Mouse (Mus musculus) forebrain, embryonic 10.5 days (tissue): ENCODE results near the gene Map3k12. TPM values are rescaled to one million over a fixed set of nuclear protein-coding genes. Genes with fewer than 3 reads are reported as not detected.

ENCODE experiments used
- DNase-seq: peaks from one replicate; pipeline ENCODE4 v3.0.0-alpha.2; 2017; ENCODE audit warnings: low spot score; ENCODE audit errors: extremely low spot score
- H3K27ac ChIP-seq: fragments of 300-500 bp; sonication (generic); 2 replicates; pipeline ENCODE4 v1.5.1; 2016; ENCODE audit warnings: mild to moderate bottlenecking
- H3K27me3 ChIP-seq: fragments of 300-500 bp; sonication (generic); 2 replicates; pipeline ENCODE4 v1.6.1; 2016; ENCODE audit warnings: mild to moderate bottlenecking; ENCODE audit not compliant: poor library complexity, severe bottlenecking
- H3K36me3 ChIP-seq: fragments of 300-500 bp; sonication (generic); replicated peaks from 2 replicates; pipeline ENCODE4 v1.6.1; 2016; ENCODE audit warnings: mild to moderate bottlenecking, moderate library complexity
- H3K4me1 ChIP-seq: fragments of 300-500 bp; sonication (generic); 2 replicates; pipeline ENCODE4 v1.6.1; 2016
- H3K4me3 ChIP-seq: fragments of 300-500 bp; sonication (generic); 2 replicates; pipeline ENCODE4 v1.5.1; 2016; ENCODE audit warnings: mild to moderate bottlenecking, moderate library complexity
- H3K9me3 ChIP-seq: fragments of 300-500 bp; sonication (generic); 2 replicates; pipeline ENCODE4 v1.6.1; 2016; ENCODE audit warnings: mild to moderate bottlenecking, moderate library complexity
- WGBS: fragments of 180-500 bp; shearing (Covaris S2); methylation state at CpG from one replicate; pipeline ENCODE4 v1.1.7; 2016; 5-methylcytosine and 5-hydroxymethylcytosine counted together
- polyA plus RNA-seq: library from polyadenylated mRNA; unstranded; fragments of >200 nt; fragmentation: Nextera tagmentation; extraction: Ambion mirVana; gene quantifications from 2 replicates; pipeline ENCODE4 v1.2.1, GENCODE M21; 2016

Gene Map3k12
- polyA plus RNA-seq, 1 experiment from 2014 or later: 24.0 TPM

DNA sequence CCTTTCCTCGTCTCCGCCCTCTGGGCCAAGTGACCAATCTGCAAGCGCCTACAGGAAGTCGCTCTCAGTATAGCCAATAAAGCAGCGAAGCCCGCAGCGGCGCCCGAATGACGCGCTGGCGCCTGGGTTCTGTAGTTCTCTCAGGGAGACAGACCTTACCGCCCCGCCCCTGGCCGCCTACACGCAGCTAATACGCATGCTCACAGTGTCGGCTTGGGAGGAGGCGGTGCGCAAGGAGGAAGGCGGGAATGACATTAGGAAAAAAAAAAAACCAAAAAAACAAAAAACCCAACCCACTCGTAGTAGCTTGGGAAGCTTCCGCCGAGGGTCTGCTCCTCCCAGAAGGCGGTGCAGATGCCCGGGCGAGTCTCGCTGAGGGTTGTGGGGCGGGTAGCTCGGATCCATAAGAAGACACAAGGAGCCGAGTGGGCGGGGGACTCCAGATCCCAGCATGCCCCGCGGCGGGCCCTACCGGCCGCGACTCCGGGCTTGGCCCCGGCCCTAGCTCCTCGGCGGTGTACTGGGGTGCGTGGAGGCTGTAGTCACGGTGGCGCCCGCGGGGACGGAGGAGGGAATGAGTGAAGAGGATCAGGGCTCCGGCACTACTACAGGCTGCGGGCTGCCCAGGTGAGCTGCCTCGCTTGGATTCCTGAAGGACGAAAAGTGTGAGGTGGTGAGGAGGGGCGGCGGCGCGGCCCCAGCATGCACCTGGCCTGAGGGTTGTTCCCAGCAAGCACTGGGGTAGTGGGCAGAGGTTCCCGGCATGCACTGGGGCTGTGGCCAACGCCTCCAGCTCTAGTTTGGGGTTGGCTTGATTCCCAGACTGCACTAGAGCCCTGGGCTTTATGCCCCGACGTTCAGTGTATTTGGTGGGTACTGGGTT is 1.4 kb upstream of the Map3k12 start, which contains the start of gene Tarbp2:
Gene Tarbp2 (plus strand): TSS at position 217 of the 883 bp plus-strand sequence.
- H3K27me3 ChIP-seq: no peaks in the 10 kb centered on the region
- peak within 1 kb of the TSS; percentile 79 for H3K4me3 ChIP-seq
- DNase-seq: peak; percentile 99
- H3K4me1 ChIP-seq: peaks cover 50% of the 10 kb centered on the region
- H3K27ac ChIP-seq: peak within 1 kb of the TSS; percentile 99
- H3K9me3 ChIP-seq: no peaks in the 10 kb centered on the region
- peaks cover 34% of the 10 kb centered on the region for H3K36me3 ChIP-seq
- under 1% methylated on average over 60 of the region's 60 CpGs for WGBS

GRCm38 (mm10) chr15:102517631-102517975 is 739 bp upstream of the Map3k12 start:
- no peaks in the 10 kb centered on the region for H3K9me3 ChIP-seq
- peak overlapping the region; percentile 99 for H3K27ac ChIP-seq
- H3K27me3 ChIP-seq: no peaks in the 10 kb centered on the region
- DNase-seq: no peak
- peaks cover 28% of the 10 kb centered on the region for H3K36me3 ChIP-seq
- H3K4me1 ChIP-seq: peaks cover 55% of the 10 kb centered on the region
- H3K4me3 ChIP-seq: peak overlapping the region; percentile 79
- WGBS: under 1% methylated on average over 10 of the region's 10 CpGs

DNA sequence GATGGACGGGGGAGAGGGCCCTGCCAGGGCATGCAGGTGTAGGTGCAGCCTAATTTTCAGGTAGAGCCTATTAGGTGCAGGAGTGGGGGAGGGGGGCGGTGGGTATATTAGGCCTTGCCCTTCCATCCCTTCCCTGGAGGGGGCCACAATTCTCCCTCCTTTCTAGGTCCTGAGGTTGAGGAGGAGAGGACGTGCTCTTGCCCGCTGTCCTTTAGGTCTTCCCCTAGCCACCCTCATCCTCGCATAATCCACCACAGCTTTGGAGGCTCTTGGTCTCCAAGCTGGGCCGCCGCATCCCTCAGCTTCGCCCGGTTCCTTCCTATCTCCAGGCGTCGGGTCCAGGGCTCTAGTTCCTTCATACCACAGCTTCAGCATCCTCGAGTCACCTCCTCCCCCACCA is 571 bp downstream of the Map3k12 start:
- no peaks in the 10 kb centered on the region for H3K9me3 ChIP-seq
- WGBS: 1% methylated on average over 12 of the region's 12 CpGs
- peak overlapping the region; percentile 99 for H3K27ac ChIP-seq
- H3K27me3 ChIP-seq: no peaks in the 10 kb centered on the region
- peaks cover 69% of the 10 kb centered on the region for H3K4me1 ChIP-seq
- peak overlapping the region; percentile 79 for H3K4me3 ChIP-seq
- peaks cover 15% of the 10 kb centered on the region for H3K36me3 ChIP-seq
- no peak for DNase-seq

DNA sequence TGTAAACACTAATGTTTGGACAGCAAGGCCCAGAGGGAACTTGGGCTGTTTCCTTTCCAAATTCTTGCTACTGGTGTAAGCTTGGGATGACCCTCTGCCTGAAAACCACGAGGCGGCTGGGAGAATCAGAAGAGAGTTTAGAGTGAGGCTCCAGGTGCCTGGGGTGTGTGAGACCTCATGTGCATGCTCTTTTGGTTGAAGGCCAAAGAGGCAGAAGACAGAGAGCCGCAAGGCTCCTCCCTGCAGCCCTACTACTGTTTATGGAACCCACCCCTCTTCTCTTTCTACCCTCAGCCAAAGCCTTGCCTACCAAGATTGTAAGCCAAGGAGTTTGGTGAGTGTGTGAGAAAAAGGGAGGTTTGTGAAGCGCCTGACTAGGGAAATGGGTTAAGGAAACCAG is 1.1 kb downstream of the Map3k12 start:
- Histone ChIP-seq H3K36me3 (peaks cover 10% of the 10 kb centered on the region), H3K27me3 (no peaks in the 10 kb centered on the region), H3K4me1 (peaks cover 74% of the 10 kb centered on the region), H3K27ac (peak overlapping the region; percentile 99), H3K4me3 (peak overlapping the region; percentile 79), H3K9me3 (no peaks in the 10 kb centered on the region)
- DNase-seq: no peak
- WGBS: 53% methylated on average over 4 of the region's 4 CpGs

- Histone ChIP-seq H3K9me3 (no peaks in the 10 kb centered on the region), H3K27me3 (no peaks in the 10 kb centered on the region), H3K4me3 (peak overlapping the region; percentile 79; the same call in 1 of the 2 replicates), H3K27ac (no peak overlapping the region), H3K36me3 (peaks cover 5% of the 10 kb centered on the region), H3K4me1 (peaks cover 77% of the 10 kb centered on the region)
- 92% methylated on average over 2 of the region's 2 CpGs for WGBS
- no peak for DNase-seq
These were observed 1.6 kb downstream of the Map3k12 start for GRCm38 (mm10) chr15:102515261-102515660.

DNA sequence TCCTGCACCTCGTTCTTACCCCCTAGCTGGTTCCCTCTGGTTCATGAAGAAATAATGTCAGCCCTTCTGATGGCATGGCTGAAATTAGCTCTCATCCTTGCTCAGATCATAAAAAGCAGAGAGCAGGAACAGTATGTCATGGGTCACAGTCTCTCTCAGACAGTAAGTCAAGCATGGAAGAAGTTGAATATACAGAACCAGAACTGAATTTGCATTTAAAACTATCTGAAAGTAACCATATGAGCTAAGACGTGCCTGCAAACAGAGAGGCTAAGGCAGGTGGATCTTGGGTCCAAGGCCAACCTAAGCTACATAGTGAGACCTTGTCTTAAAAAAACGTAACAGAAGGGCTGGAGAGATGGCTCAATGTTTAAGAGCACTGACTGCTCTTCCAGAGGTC is 3.9 kb downstream of the Map3k12 start:
- Histone ChIP-seq H3K4me3 (no peak overlapping the region), H3K4me1 (peaks cover 71% of the 10 kb centered on the region), H3K9me3 (no peaks in the 10 kb centered on the region), H3K27me3 (no peaks in the 10 kb centered on the region), H3K36me3 (peaks cover 4% of the 10 kb centered on the region), H3K27ac (no peak overlapping the region)
- WGBS: 80% methylated on average over 3 of the region's 3 CpGs
- no peak for DNase-seq

- no peak for DNase-seq
- peaks cover 7% of the 10 kb centered on the region for H3K36me3 ChIP-seq
- H3K27me3 ChIP-seq: no peaks in the 10 kb centered on the region
- peaks cover 70% of the 10 kb centered on the region for H3K4me1 ChIP-seq
- H3K27ac ChIP-seq: peak overlapping the region; percentile 89
- peak overlapping the region; percentile 72 for H3K4me3 ChIP-seq
- H3K9me3 ChIP-seq: no peaks in the 10 kb centered on the region
These were observed 4.4 kb downstream of the Map3k12 start for GRCm38 (mm10) chr15:102512471-102512870.

DNA sequence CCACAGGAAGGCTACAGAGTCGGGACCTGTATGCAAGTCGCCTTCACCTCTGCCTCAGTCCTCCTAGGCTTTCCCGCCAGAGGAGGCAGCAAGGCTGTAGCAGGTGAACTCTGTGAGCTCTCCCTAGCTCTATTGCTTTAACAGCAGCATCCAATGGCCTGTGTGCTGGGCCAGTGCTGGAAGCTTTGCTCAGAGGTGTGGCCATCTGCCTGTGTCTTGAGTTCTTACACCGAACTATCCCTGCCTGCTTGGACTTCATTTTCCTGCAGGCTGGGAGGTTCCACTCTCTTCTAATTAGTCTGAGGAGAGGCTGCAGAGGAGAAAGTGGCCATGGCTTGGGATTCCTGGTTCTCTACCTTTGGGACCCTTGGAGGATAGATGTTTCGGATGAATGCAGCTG is 4.9 kb downstream of the Map3k12 start:
- Histone ChIP-seq H3K27ac (peak overlapping the region; percentile 89), H3K27me3 (no peaks in the 10 kb centered on the region), H3K4me3 (peak overlapping the region; percentile 72), H3K9me3 (no peaks in the 10 kb centered on the region), H3K36me3 (peaks cover 11% of the 10 kb centered on the region), H3K4me1 (peaks cover 65% of the 10 kb centered on the region)
- no peak for DNase-seq
- 25% methylated on average over 5 of the region's 5 CpGs for WGBS

GRCm38 (mm10) chr15:102511285-102511833 is 5.5 kb downstream of the Map3k12 start:
- Histone ChIP-seq H3K4me3 (peak overlapping the region; percentile 72), H3K27me3 (no peaks in the 10 kb centered on the region), H3K9me3 (no peaks in the 10 kb centered on the region), H3K27ac (peak overlapping the region; percentile 89), H3K4me1 (peaks cover 59% of the 10 kb centered on the region), H3K36me3 (peaks cover 16% of the 10 kb centered on the region)
- DNase-seq: no peak
- WGBS: 18% methylated on average over 6 of the region's 6 CpGs

- H3K4me3 ChIP-seq: peak overlapping the region; percentile 72
- H3K36me3 ChIP-seq: peaks cover 21% of the 10 kb centered on the region
- peaks cover 52% of the 10 kb centered on the region for H3K4me1 ChIP-seq
- no peaks in the 10 kb centered on the region for H3K9me3 ChIP-seq
- peak; percentile 97 for DNase-seq
- 4% methylated on average over 34 of the region's 34 CpGs for WGBS
- H3K27ac ChIP-seq: peak overlapping the region; percentile 89
- no peaks in the 10 kb centered on the region for H3K27me3 ChIP-seq
These were observed 6.1 kb downstream of the Map3k12 start for GRCm38 (mm10) chr15:102510590-102511284.

DNA sequence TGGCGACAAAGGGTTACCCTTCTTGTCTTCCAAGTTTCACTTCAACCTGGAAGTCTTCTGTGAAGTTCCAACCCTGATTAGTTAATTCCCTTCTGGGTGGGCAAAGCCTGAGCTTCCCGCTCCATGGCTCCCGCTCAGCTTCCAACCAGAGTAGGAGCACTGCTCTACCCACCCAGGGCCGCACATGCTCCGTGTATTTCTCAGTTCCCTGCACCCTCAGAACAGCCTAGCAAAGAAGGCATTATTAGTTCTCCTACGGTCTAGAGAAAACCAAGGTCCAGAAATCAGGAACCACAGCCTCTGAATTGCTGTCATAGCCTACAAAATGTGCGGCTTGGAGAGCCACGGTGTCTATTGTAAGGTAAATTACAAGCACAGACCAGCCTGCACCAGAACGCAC is 6.8 kb downstream of the Map3k12 start:
- peak overlapping the region; percentile 72 for H3K4me3 ChIP-seq
- WGBS: 6% methylated on average over 9 of the region's 9 CpGs
- peaks cover 49% of the 10 kb centered on the region for H3K4me1 ChIP-seq
- peaks cover 27% of the 10 kb centered on the region for H3K36me3 ChIP-seq
- no peaks in the 10 kb centered on the region for H3K9me3 ChIP-seq
- no peak for DNase-seq
- H3K27ac ChIP-seq: peak overlapping the region; percentile 89
- no peaks in the 10 kb centered on the region for H3K27me3 ChIP-seq

DNA sequence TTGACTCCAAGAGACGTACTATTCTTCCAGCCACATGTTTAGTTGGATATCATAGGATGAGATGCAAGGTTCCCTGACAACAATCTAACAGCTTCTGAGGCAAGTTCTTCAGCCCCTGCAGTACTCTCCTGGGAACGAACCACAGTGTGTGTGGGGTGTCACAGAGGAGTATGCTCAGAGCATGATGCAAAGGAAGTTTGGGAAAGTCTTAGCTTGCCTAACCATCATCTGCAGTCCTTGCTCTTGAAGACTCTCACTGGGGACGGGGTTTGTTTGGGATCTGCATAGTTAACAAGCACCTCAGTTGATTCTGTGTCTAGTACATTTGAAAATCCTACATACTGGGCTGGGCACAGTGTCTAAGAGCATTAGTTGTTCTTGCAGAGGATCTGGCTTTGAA is 8.5 kb downstream of the Map3k12 start:
- H3K4me3 ChIP-seq: no peak overlapping the region
- WGBS: 88% methylated on average over 3 of the region's 3 CpGs
- DNase-seq: no peak
- no peak overlapping the region for H3K27ac ChIP-seq
- H3K4me1 ChIP-seq: peaks cover 46% of the 10 kb centered on the region
- H3K27me3 ChIP-seq: no peaks in the 10 kb centered on the region
- peaks cover 45% of the 10 kb centered on the region for H3K36me3 ChIP-seq
- H3K9me3 ChIP-seq: no peaks in the 10 kb centered on the region

- no peak for DNase-seq
- H3K36me3 ChIP-seq: peaks cover 53% of the 10 kb centered on the region
- no peak overlapping the region for H3K27ac ChIP-seq
- H3K4me1 ChIP-seq: peaks cover 40% of the 10 kb centered on the region
- no peak overlapping the region for H3K4me3 ChIP-seq
- H3K9me3 ChIP-seq: no peaks in the 10 kb centered on the region
- H3K27me3 ChIP-seq: no peaks in the 10 kb centered on the region
These were observed 9.3 kb downstream of the Map3k12 start for GRCm38 (mm10) chr15:102507561-102507960.
